Mouse (Mus musculus) myocyte (in vitro differentiated cells): Measurements from ENCODE around the gene Ube2g1. TPM values are rescaled to one million over a fixed set of nuclear protein-coding genes. Genes with fewer than 3 reads are reported as not detected.

Source experiments
- H3K27me3 ChIP-seq: one replicate; pipeline ENCODE4 v1.6.1; 2011; ENCODE audit not compliant: control insufficient read depth, insufficient read depth, insufficient read length
- H3K36me3 ChIP-seq: one replicate; pipeline ENCODE4 v1.6.1; 2011; ENCODE audit not compliant: control insufficient read depth, insufficient read depth
- H3K4me2 ChIP-seq: one replicate; pipeline ENCODE4 v1.6.1; 2011; ENCODE audit warnings: low read depth, control low read depth
- H3K4me3 ChIP-seq: one replicate; pipeline ENCODE4 v1.5.1; 2011; ENCODE audit warnings: mild to moderate bottlenecking, control low read depth, moderate library complexity
- H3K79me2 ChIP-seq: one replicate; pipeline ENCODE4 v1.6.1; 2011; ENCODE audit not compliant: control insufficient read depth, insufficient read depth
- H3ac ChIP-seq: one replicate; pipeline ENCODE4 v1.6.1; 2011; ENCODE audit not compliant: control insufficient read depth, insufficient read length
- CEBPB ChIP-seq: IDR thresholded peaks from 2 replicates; pipeline ENCODE4 v1.6.1; 2011; ENCODE audit warnings: mild to moderate bottlenecking, moderate library complexity; ENCODE audit not compliant: poor library complexity, insufficient read depth, severe bottlenecking
- E2F4 ChIP-seq: IDR thresholded peaks from one replicate; pipeline ENCODE4 v1.6.1; 2011; ENCODE audit warnings: mild to moderate bottlenecking, control low read depth, moderate library complexity; ENCODE audit not compliant: insufficient read depth
- MAX ChIP-seq: IDR thresholded peaks from one replicate; pipeline ENCODE4 v1.6.1; 2011; ENCODE audit warnings: low read depth, mild to moderate bottlenecking, control low read depth
- MYOD1 ChIP-seq, 3 experiments: IDR thresholded peaks; one replicate each; pipeline ENCODE4 v1.6.1; 2011; ENCODE audit warnings: control low read depth in 2 of 3, low read depth in 2 of 3, mild to moderate bottlenecking in 2 of 3, moderate library complexity in 1 of 3; ENCODE audit not compliant: insufficient read length in 2 of 3, control insufficient read depth in 1 of 3
- MYOG ChIP-seq, 3 experiments: IDR thresholded peaks; one replicate each; pipeline ENCODE4 v1.6.1; 2011; ENCODE audit warnings: control low read depth in 2 of 3, low read depth in 2 of 3, mild to moderate bottlenecking in 2 of 3; ENCODE audit not compliant: insufficient read length in 2 of 3, control insufficient read depth in 1 of 3, insufficient read depth in 1 of 3
- POLR2A ChIP-seq: IDR thresholded peaks from one replicate; pipeline ENCODE4 v1.6.1; 2011; ENCODE audit warnings: low read depth, mild to moderate bottlenecking, control low read depth, moderate library complexity; ENCODE audit not compliant: insufficient read length
- POLR2AphosphoS2 ChIP-seq: IDR thresholded peaks from one replicate; pipeline ENCODE4 v1.6.1; 2011; ENCODE audit warnings: low read depth, control low read depth; ENCODE audit not compliant: insufficient read length
- REST ChIP-seq: IDR thresholded peaks from one replicate; pipeline ENCODE4 v1.6.1; 2011; ENCODE audit warnings: mild to moderate bottlenecking, control low read depth, moderate library complexity; ENCODE audit not compliant: insufficient read depth, insufficient read length
- SRF ChIP-seq: IDR thresholded peaks from one replicate; pipeline ENCODE4 v1.6.1; 2011; ENCODE audit warnings: low read depth; ENCODE audit not compliant: control insufficient read depth, insufficient read length
- TCF12 ChIP-seq: IDR thresholded peaks from one replicate; pipeline ENCODE4 v1.6.1; 2011; ENCODE audit warnings: mild to moderate bottlenecking, control low read depth; ENCODE audit not compliant: poor library complexity, insufficient read depth, severe bottlenecking
- TCF3 ChIP-seq: IDR thresholded peaks from one replicate; pipeline ENCODE4 v1.6.1; 2011; ENCODE audit warnings: low read depth, control low read depth; ENCODE audit not compliant: insufficient read length
- USF1 ChIP-seq: IDR thresholded peaks from one replicate; pipeline ENCODE4 v1.6.1; 2011; ENCODE audit warnings: low read depth, mild to moderate bottlenecking, control low read depth, moderate library complexity
- polyA plus RNA-seq: library from polyadenylated mRNA; unstranded; fragments of >200 nt; fragmentation: generic; extraction: Trizol; gene quantifications from one replicate; pipeline ENCODE4 v1.2.1, GENCODE M21; 2012; ENCODE audit warnings: missing spikeins

Gene Ube2g1
- polyA plus RNA-seq, 1 experiment: 13.2 TPM

DNA sequence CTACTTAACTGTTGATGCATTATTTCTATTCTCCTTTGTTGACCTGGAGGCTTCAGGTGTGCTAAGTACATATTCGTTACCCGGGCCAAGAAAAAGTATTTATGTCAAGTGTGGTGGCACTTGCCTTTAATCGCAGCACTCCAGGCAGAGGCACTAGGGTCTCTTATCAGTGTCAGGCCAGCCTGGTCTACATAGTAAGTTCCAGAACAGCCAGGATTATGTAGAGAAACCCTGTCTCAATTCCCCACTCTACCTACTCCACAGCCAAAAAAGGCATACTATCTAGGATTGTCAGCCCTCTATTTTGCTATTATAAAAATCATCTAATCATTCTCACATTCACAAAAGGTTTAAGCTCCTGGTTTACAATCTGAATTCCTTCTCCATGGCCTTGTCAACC lies 82.0 kb downstream of the Ube2g1 start:
- no peak overlapping the region for H3ac ChIP-seq

DNA sequence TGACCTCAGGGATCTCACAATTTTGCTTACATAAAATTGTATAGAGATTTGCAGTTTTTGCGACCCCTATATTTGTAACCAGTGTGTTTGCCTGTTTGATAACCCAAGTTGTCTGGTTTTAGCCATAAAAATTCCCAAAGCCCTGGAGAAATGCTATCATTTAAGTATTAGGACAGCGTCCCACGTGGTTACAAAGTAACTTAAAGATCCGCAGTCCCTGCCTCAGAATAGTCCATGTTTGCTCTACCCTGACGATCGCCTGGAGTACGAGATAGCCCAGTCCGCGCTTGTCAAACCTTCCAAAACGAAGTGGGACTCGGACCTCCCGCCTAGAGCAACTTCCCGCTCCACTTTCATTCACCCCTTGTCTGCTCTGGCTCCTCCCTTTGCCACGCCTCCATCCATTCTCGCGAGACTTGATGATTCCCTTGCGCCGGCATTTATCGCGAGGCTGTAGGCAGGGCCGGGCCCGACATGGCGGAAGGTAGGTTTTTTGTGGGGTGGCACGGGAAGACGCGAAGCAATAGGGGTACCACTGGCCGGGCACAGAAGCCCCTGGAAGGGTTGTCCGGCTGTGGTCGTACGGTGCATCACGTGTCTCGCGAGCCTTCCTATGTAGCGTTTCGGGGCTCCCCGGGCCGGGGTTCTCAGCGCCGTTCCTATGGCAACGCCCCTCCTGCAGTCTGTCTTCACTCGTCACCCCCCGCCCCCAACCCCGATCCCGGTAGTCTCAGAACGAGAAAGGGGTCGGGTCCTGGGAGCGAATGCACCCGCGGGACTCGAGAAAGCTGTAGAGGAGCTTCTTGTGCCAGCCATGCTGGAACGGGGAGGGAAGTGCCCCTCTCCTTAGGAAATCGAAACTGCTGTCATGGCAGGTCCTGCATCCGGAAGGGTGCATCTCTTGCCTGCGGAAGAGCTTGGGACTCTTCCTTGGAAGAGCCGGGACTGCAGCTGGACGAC lies 82.7 kb downstream of the Ube2g1 start, which contains the start of gene Ankfy1:
Ankfy1 (plus strand) TSS at position 456 of the 960 bp plus-strand sequence.
- H3K4me3 ChIP-seq: peak within 1 kb of the TSS; percentile 89
- H3K79me2 ChIP-seq: peaks cover 49% of the 10 kb centered on the region
- H3K36me3 ChIP-seq: peaks cover 10% of the 10 kb centered on the region
- TF ChIP-seq TCF12 (no peak), REST (no peak), POLR2AphosphoS2 (peak; percentile 93), E2F4 (peak; percentile 51), SRF (no peak), USF1 (no peak), POLR2A (peak; percentile 85), MYOG (IDR thresholded peaks at IDR 0.05; ENCODE audit: control insufficient read depth in 1 of 3, insufficient read depth in 1 of 3, insufficient read length in 2 of 3, low read depth in 2 of 3) (no peak)
- peak within 1 kb of the TSS; percentile 47 for H3ac ChIP-seq
- peak within 1 kb of the TSS; percentile 92 for H3K4me2 ChIP-seq
- no peaks in the 10 kb centered on the region for H3K27me3 ChIP-seq

More for the DNA sequence above, 82.0 kb downstream of the Ube2g1 start:
- peaks cover 42% of the 10 kb centered on the region for H3K79me2 ChIP-seq
- H3K36me3 ChIP-seq: peaks cover 11% of the 10 kb centered on the region
- no peak for TF ChIP-seq CEBPB
- no peak for TF ChIP-seq USF1
- TF ChIP-seq POLR2AphosphoS2: no peak
- TF ChIP-seq E2F4: no peak
- no peak for TF ChIP-seq MYOD1 (IDR thresholded peaks at IDR 0.05; ENCODE audit: control insufficient read depth in 1 of 3, insufficient read length in 2 of 3, low read depth in 2 of 3)
- no peaks in the 10 kb centered on the region for H3K27me3 ChIP-seq
- H3K4me2 ChIP-seq: peak overlapping the region; percentile 84
- H3K4me3 ChIP-seq: peak overlapping the region; percentile 89

DNA sequence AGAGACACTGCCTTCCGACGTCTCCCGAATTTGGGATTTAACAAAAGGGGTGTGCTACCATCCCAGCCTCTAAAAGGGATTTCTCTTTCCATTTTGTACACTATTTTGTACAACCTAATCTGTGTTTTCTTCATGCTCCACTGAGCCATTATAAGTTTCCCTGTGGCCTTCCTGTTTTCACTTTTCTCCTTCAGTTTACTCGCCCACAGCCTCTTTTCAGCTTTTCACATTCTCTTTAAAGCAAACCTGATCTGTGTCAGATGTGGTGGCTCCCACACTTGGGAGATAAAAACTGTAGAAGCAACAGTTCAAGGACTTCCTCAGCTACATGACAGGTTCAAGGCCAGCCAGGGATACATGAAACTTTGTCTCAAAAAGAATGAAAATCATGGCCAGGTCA lies 85.3 kb downstream of the Ube2g1 start:
- Histone ChIP-seq H3K36me3 (no peaks in the 10 kb centered on the region), H3K79me2 (peaks cover 75% of the 10 kb centered on the region), H3K4me2 (no peak overlapping the region), H3K27me3 (no peaks in the 10 kb centered on the region), H3K4me3 (no peak overlapping the region), H3ac (no peak overlapping the region)
- no peak for TF ChIP-seq MYOD1 (IDR thresholded peaks at IDR 0.05; ENCODE audit: control insufficient read depth in 1 of 3, insufficient read length in 2 of 3, low read depth in 2 of 3)
- TF ChIP-seq TCF3: no peak
- no peak for TF ChIP-seq REST
- no peak for TF ChIP-seq POLR2AphosphoS2
- no peak for TF ChIP-seq TCF12
- TF ChIP-seq SRF: no peak

DNA sequence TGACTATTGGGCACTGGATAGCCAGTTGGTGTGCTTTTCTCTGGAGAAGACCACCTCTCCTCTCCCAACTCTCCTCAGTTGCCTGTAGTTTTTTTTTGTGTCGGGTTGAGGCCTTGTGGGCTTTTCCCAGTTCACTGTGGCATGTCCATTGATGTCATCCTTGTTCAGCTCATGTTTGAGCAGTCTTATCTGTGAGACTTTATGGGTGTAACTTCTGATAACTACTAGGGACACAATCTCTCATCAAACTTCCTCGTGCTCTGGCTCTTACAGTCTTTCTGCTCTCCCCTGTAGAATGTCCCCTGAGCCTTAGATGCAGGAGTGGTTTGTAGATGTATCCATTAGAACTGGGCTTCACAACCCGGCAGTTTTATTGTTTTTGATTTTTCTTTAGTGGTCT lies 87.9 kb downstream of the Ube2g1 start:
- Histone ChIP-seq H3K27me3 (no peaks in the 10 kb centered on the region), H3K36me3 (peaks cover 5% of the 10 kb centered on the region), H3ac (no peak overlapping the region), H3K79me2 (peaks cover 100% of the 10 kb centered on the region), H3K4me3 (no peak overlapping the region), H3K4me2 (no peak overlapping the region)
- TF ChIP-seq TCF12: no peak
- TF ChIP-seq MYOD1 (IDR thresholded peaks at IDR 0.05; ENCODE audit: control insufficient read depth in 1 of 3, insufficient read length in 2 of 3, low read depth in 2 of 3): no peak
- no peak for TF ChIP-seq CEBPB
- TF ChIP-seq MYOG (IDR thresholded peaks at IDR 0.05; ENCODE audit: control insufficient read depth in 1 of 3, insufficient read depth in 1 of 3, insufficient read length in 2 of 3, low read depth in 2 of 3): no peak
- TF ChIP-seq MAX: no peak
- TF ChIP-seq POLR2A: no peak

DNA sequence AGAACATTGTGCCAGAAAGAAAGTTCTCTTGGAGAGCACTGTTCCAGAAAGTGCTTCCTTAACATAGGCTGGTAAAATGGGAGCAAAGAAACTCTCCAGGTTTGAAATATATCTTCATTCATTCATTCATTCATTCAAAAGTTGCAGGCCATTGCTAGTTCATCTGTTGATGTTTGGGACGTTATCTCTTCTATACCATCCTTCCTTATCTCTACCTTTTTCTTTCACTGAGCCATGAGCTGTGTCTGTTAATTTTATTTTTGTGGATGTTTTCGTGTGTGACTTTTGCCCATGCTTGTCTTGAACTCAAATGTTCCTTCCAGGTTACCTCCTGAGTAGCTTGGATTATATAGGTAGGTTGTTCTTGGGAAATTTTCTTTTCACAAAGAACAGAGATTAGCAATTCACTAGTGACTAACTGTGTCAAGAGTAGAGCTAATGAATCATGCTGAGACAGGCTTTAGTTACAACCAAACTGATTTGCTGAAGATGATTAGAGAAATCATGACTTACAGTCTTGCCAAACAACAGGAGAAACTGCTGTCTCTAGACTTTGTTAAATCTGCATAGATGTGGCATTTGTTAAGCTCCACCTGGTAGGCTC lies 89.4 kb downstream of the Ube2g1 start:
- H3K4me3 ChIP-seq: no peak overlapping the region
- no peak for TF ChIP-seq MAX

More for the DNA sequence above, 89.4 kb downstream of the Ube2g1 start:
- no peaks in the 10 kb centered on the region for H3K27me3 ChIP-seq
- H3K79me2 ChIP-seq: peaks cover 100% of the 10 kb centered on the region
- peaks cover 9% of the 10 kb centered on the region for H3K36me3 ChIP-seq
- H3ac ChIP-seq: no peak overlapping the region
- no peak overlapping the region for H3K4me2 ChIP-seq
